Mouse (Mus musculus): Measurements from ENCODE around the gene Ifnar1. TPM values are rescaled to one million over a fixed set of nuclear protein-coding genes. Genes with fewer than 3 reads are reported as not detected.
"Not testable (repeated sequence)": the region's sequence is repeated elsewhere in the genome, so short reads cannot be mapped to it uniquely, and the experiment has no call there.

The Ifnar1 gene
- total RNA-seq, 2 experiments from 2014 or later, result 46.6 to 58.9 TPM

GRCm38 (mm10) chr16:91496206-91496605 lies 11.2 kb downstream of the Ifnar1 start:
- intact Hi-C loops (cut with DNase I), result loop anchor here (10.0 kb wide), 1 partner anchor 411 kb away; no protein-coding TSS in a partner anchor
- DNase-seq, result no peak

- intact Hi-C loops (cut with DNase I), result loop anchor here (10.0 kb wide), 1 partner anchor 412 kb away; no protein-coding TSS in a partner anchor
- no peak for DNase-seq
Observed at GRCm38 (mm10) chr16:91496766-91497165, 11.7 kb downstream of the Ifnar1 start.

- DNase-seq, result no peak
Observed at GRCm38 (mm10) chr16:91498041-91498440, 13.0 kb downstream of the Ifnar1 start.

GRCm38 (mm10) chr16:91504701-91505100 lies 19.7 kb downstream of the Ifnar1 start:
- intact Hi-C loops (cut with DNase I), result no loop called here
- no peak for DNase-seq

More at GRCm38 (mm10) chr16:91498041-91498440, 13.0 kb downstream of the Ifnar1 start:
- intact Hi-C loops (cut with DNase I), result loop anchor here (10.0 kb wide), 1 partner anchor 413 kb away; no protein-coding TSS in a partner anchor

- peak; percentile 66 to 67 for DNase-seq
- intact Hi-C loops (cut with DNase I), result no loop called here
Observed at GRCm38 (mm10) chr16:91505116-91505601, 20.1 kb downstream of the Ifnar1 start.

- intact Hi-C loops (cut with DNase I), result no loop called here
- no peak for DNase-seq
Observed at GRCm38 (mm10) chr16:91506396-91506795, 21.4 kb downstream of the Ifnar1 start.

GRCm38 (mm10) chr16:91512161-91512787 lies 27.2 kb downstream of the Ifnar1 start:
- intact Hi-C loops (cut with DNase I), result loop anchor here (1.0 to 5.0 kb wide), 4 partner anchors 49 to 155 kb away; no protein-coding TSS in a partner anchor
- DNase-seq, result peak; percentile 86 to 91

GRCm38 (mm10) chr16:91513099-91513498 lies 28.1 kb downstream of the Ifnar1 start:
- DNase-seq, result no peak
- intact Hi-C loops (cut with DNase I), result loop anchor here (5.0 kb wide), 3 partner anchors 69 to 156 kb away; no protein-coding TSS in a partner anchor

GRCm38 (mm10) chr16:91517020-91517419 lies 32.0 kb downstream of the Ifnar1 start:
- intact Hi-C loops (cut with DNase I), result no loop called here
- DNase-seq, result no peak

- no peak for DNase-seq
- intact Hi-C loops (cut with DNase I), result no loop called here
Observed at GRCm38 (mm10) chr16:91522040-91522439, 37.0 kb downstream of the Ifnar1 start.

GRCm38 (mm10) chr16:91522479-91523309 lies 37.7 kb downstream of the Ifnar1 start:
- DNase-seq, result peak; percentile 31 to 32
- intact Hi-C loops (cut with DNase I), result no loop called here

GRCm38 (mm10) chr16:91524206-91524605 lies 39.2 kb downstream of the Ifnar1 start:
- intact Hi-C loops (cut with DNase I), result no loop called here
- no peak for DNase-seq

- intact Hi-C loops (cut with DNase I), result loop anchor here (5.0 kb wide), 1 partner anchor 169 kb away; no protein-coding TSS in a partner anchor
- no peak for DNase-seq
Observed at GRCm38 (mm10) chr16:91526274-91526673, 41.2 kb downstream of the Ifnar1 start.

GRCm38 (mm10) chr16:91527051-91527450 lies 42.0 kb downstream of the Ifnar1 start:
- DNase-seq, result peak; percentile 73 to 77
- intact Hi-C loops (cut with DNase I), result loop anchor here (5.0 kb wide), 1 partner anchor 170 kb away; no protein-coding TSS in a partner anchor

GRCm38 (mm10) chr16:91527500-91527899 lies 42.5 kb downstream of the Ifnar1 start:
- intact Hi-C loops (cut with DNase I), result loop anchor here (5.0 kb wide), 1 partner anchor 170 kb away; no protein-coding TSS in a partner anchor
- DNase-seq, result no peak

- intact Hi-C loops (cut with DNase I), result loop anchor here (2.0 to 5.0 kb wide), 2 partner anchors 32 to 171 kb away; no protein-coding TSS in a partner anchor
- peak; percentile 55 to 66 for DNase-seq
Observed at GRCm38 (mm10) chr16:91528578-91528977, 43.5 kb downstream of the Ifnar1 start.

- DNase-seq; intact Hi-C loops (cut with DNase I): not testable (repeated sequence)
Observed at GRCm38 (mm10) chr16:91530830-91531229, 45.8 kb downstream of the Ifnar1 start.

- DNase-seq, result no peak
- intact Hi-C loops (cut with DNase I), result no loop called here
Observed at GRCm38 (mm10) chr16:91531856-91532255, 46.8 kb downstream of the Ifnar1 start.

- intact Hi-C loops (cut with DNase I), result no loop called here
- DNase-seq, result peak in 1 of 2 experiments; percentile 47
Observed at GRCm38 (mm10) chr16:91532429-91532828, 47.4 kb downstream of the Ifnar1 start.

GRCm38 (mm10) chr16:91533097-91534001 lies 48.3 kb downstream of the Ifnar1 start:
- intact Hi-C loops (cut with DNase I), result no loop called here
- DNase-seq, result no peak
